Mouse (Mus musculus): ENCODE measurements around the gene Etfrf1. TPM values are rescaled to one million over a fixed set of nuclear protein-coding genes. Genes with fewer than 3 reads are reported as not detected.

Etfrf1 gene
- 14.2 TPM for total RNA-seq (2023)

GRCm38 (mm10) chr6:145210816-145211338, at the start of gene Etfrf1, which contains the start of gene Casc1:
Gene Etfrf1, plus strand, starts transcription at chr6:145211134.
Gene Casc1, minus strand, starts transcription at chr6:145211005.

GRCm38 (mm10) chr6:145250185-145250791, 39.4 kb downstream of the Etfrf1 start, which contains the start of gene Kras:
Gene Kras, minus strand, starts transcription at chr6:145250239.

Other genes starting within 250 kb of the Etfrf1 start
- gene Bcat1, start 134.9 kb upstream of the Etfrf1 start, total RNA-seq (2023), result 1.0 TPM
- gene Lrmp, start 95.5 kb upstream of the Etfrf1 start, total RNA-seq (2023), result 108 TPM
- gene Casc1, start 129 bp upstream of the Etfrf1 start, total RNA-seq (2023), result 3.7 TPM
- gene Kras, start 39.1 kb downstream of the Etfrf1 start, total RNA-seq (2023), result 109 TPM

Measured in CD8-positive naive resting alpha-beta T cell, adult 57 days (primary cell).